Mouse (Mus musculus) A20 (cell line): ENCODE measurements around the gene Irgq.
A peak's percentile ranks its signal among the peaks of the same experiment; 100 is the strongest.
"Not testable (repeated sequence)": the region's sequence is repeated elsewhere in the genome, so short reads cannot be mapped to it uniquely, and the experiment has no call there.

ENCODE experiments used
- DNase-seq: peaks from one replicate; pipeline ENCODE4 v3.0.0-alpha.2; 2011; ENCODE audit warnings: low read depth, low spot score

Gene Irgq

GRCm38 (mm10) chr7:24530062-24530931, at the start of gene Irgq:
Gene Irgq (plus strand): TSS chr7:24530689.
- DNase-seq, result peak; percentile 99

- no peak for DNase-seq
Measured at GRCm38 (mm10) chr7:24480986-24481473, 49.5 kb upstream of the Irgq start.

GRCm38 (mm10) chr7:24481474-24482207, 48.8 kb upstream of the Irgq start, which contains the start of gene Cadm4:
Gene Cadm4 (plus strand): TSS chr7:24482023.
- peak; percentile 85 for DNase-seq

GRCm38 (mm10) chr7:24482208-24483020, 48.1 kb upstream of the Irgq start:
- no peak for DNase-seq

GRCm38 (mm10) chr7:24483291-24483690, 47.2 kb upstream of the Irgq start:
- not testable (repeated sequence) for DNase-seq

- no peak for DNase-seq
Measured at GRCm38 (mm10) chr7:24485481-24485880, 45.0 kb upstream of the Irgq start.

DNA sequence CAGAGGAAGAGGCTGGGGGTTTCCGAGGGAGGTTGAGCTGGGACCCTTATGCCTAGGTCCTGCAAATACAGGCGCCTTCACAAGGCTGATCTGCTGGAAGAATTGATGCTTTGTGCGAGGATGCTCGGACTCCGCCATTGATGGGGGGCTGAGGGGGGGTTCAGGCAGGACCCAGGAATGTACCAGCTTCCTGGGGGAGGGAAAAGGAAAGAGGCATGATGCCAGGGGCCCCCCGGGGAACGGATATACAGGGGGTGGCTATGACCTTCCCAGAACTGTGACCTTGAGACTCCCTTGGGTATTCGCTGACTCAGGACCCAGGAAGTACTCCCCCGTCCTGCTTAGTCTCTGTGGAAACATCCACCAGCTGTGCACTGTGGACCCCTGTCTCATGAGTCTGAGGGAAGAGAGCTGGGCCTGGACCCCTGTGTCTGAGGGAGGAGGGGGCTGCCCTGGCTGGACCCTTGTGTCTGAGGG, 43.8 kb upstream of the Irgq start:
- no peak for DNase-seq

- no peak for DNase-seq
Measured at GRCm38 (mm10) chr7:24487403-24487802, 43.1 kb upstream of the Irgq start.

DNA sequence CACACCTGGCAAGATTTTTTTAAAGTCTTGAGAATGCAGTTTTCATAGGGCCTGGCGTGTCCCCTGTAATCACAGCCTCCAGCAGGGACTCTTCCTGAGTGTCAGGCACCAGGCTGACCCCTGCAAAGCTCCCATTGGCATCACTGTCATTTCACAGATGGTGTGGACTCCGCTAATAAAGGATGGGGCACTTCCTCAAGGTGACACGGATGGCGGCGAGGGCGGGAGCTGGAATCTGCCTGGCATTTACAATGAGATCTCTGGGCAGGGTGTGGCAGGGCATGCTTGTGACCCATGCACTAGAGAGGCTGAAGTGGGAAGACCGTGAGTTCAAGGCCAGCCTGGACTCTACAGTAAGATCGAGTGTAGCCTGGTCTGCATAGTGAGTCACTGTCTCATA, 42.2 kb upstream of the Irgq start:
- DNase-seq, result no peak

DNA sequence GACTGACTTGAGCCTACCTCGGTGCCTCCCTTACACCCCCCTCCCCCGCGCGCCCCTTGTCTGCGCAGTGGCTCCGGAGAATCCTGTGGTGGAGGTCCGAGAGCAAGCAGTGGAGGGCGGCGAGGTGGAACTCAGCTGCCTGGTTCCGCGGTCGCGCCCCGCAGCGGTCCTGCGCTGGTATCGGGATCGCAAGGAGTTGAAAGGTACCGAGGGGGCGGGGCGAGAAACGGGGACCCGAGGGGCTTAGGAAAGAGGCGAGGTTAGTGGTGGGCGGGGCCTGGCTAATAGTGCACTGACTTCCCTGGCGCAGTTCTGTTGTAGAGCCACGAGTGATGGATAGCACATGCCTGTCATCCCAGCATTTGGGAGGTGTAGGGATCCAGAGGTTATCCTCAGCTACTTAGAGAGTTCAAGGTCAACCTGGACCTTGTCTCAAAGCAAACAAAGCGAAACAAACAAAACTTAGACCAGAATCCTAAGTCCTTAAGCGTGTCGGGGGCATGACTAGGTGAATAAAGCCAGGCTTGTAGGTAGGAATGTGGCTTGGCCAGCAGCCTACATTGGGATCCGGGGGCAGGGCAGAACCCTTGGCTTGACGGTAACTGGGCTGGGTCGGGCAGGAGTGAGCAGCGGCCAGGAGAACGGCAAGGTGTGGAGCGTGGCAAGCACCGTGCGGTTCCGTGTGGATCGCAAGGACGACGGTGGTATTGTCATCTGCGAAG, 30.5 kb upstream of the Irgq start:
- DNase-seq, result no peak

DNA sequence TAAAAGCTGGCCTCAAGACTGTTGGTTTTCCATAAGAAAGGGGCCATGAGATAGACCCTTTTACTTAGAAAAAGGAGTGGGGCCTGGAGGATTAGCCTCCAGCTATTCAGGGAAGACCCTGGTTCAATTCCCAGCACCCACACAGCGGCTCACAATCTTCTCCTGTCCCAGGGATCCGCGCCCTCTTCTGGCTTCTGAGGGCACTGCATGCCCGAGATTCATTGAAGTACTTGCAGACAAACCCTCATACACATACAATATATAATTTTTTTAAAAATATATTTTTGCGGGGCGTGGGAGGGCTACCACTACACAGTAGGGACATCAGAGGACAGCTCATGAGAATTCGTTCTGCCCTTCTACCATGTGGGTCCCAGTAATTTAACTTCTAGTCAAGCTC, 29.6 kb upstream of the Irgq start:
- DNase-seq, result peak; percentile 66

DNA sequence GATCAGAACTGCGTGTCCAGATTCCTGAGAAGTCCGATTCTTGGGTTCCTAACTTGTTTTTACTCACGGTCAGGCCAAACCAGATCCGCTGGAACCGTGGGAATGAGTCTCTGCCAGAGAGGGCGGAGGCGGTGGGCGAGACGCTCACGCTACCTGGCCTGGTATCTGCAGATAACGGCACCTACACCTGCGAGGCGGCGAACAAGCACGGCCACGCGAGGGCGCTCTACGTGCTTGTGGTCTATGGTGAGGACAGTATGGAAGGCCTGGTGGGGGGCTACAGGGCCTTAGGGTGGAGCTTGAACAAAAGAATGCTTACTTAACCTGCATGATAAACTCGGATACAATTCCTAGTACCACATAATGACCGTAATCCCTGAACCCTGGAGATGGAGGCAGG, 29.0 kb upstream of the Irgq start:
- peak; percentile 68 for DNase-seq

DNA sequence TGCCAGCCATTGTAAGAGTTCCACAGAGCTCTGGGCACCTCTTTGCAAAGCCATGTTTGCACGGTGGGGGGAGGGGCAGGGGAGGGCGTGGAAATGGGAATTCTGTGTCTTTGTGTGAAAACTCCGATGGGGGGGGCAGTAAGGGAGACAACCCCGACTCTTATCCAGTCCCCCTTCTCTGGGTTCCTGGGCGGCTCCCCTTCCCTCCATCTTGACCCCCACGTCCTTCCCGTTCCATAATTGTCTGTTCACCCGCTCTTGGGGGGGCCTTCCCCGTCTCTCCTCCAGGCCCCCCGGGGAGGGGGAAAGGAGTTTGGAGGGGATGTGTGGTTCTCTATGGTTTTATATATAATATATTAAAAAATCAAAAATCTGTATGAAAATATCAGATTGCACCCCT, 26.5 kb upstream of the Irgq start:
- DNase-seq, result no peak

DNA sequence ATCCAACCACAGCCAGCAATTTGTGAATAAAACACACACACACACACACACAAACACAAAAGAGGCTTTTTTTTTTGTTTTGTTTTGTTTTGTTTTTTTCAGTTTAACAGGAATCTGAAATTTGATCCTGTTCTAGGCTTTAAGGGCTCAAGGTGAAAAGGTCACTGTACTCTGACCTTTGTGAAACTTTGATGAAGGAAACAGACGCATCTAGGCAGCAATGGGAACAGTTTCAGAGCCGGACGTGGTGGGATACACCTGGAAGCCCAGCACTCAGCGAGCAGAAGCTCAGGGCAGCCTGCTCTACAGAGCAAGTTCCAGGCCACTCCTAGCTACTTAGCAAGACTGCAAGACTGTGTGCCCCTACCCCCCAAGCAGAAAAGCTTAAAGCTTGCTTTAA, 25.6 kb upstream of the Irgq start:
- no peak for DNase-seq

DNA sequence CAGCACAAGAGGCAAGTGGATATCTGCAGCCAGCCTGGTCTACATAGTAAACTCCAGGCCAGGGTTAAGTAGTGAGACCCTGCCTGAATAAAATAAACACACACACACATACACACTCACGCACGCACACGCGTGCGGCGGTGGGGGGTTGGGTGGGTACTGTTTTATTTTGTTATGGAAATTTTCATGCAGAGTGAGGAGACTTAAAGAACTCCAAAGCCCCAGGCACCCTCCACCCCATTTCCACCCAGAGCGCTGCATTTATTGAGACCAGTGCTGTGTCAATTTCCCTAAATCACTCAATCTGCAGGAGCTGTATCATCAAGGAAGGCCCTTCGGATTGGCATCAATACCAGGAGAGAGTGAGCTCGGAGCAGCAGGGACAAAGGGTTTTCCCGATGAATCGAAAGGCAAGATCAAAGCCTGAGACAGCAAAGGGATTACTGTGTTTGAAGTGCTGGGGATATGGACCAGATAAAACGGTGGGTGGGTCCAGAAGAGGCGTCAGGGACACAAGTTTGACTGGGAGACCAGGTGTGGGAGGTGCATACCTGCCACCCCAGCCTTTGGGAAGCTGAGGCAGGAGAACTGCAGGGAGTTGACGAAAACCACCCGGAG, 24.9 kb upstream of the Irgq start:
- DNase-seq, result no peak

DNA sequence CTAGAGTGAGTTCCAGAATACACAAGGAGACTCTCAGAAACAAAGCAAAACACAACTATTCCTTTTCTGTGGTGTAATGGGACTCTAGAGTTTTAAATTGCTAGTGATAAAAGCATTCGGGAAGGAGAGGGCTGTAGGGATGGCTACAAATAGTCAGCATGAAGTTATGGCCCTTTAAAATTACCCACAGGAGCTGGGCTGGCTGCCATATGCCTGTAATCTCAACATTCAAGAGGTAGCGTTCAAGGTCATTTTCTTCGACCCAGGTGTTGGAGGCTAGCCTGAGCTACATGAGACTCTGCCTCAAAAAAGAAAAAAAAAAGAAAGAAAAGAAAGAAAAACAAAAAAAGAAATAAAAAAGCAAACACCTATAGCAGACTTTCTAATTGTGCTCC, 24.4 kb upstream of the Irgq start:
- DNase-seq, result no peak

- no peak for DNase-seq
Measured at GRCm38 (mm10) chr7:24506476-24506837, 24.0 kb upstream of the Irgq start.

GRCm38 (mm10) chr7:24506838-24507725, 23.4 kb upstream of the Irgq start, which contains the start of gene Zfp428:
Gene Zfp428 (plus strand): TSS chr7:24507006.
- DNase-seq, result peak; percentile 89

GRCm38 (mm10) chr7:24507726-24508114, 22.8 kb upstream of the Irgq start:
- no peak for DNase-seq

- DNase-seq, result no peak
Measured at GRCm38 (mm10) chr7:24512355-24512754, 18.1 kb upstream of the Irgq start, which contains the start of gene AC161166.1. Gene AC161166.1 (minus strand): TSS chr7:24512455.
